Mouse (Mus musculus) heart, postnatal 4 days (tissue): ENCODE data around the gene Gm20538. TPM values are rescaled to one million over a fixed set of nuclear protein-coding genes. Genes with fewer than 3 reads are reported as not detected.

Experiments
- DNase-seq: peaks from one replicate; pipeline ENCODE4 v3.0.0; 2021
- total RNA-seq, 2 experiments: library from RNA; stranded (reverse); gene quantifications; 2 replicates each; pipeline ENCODE4 v1.2.3; 2021

The Gm20538 gene
- not detected for total RNA-seq

- no peak for DNase-seq
Measured at GRCm38 (mm10) chr19:44552731-44553130, at the start of gene Gm20538. Gene Gm20538, minus strand, starts transcription at chr19:44552831.

- DNase-seq = no peak
Measured at GRCm38 (mm10) chr19:44594180-44594579, 41.5 kb upstream of the Gm20538 start.

DNA sequence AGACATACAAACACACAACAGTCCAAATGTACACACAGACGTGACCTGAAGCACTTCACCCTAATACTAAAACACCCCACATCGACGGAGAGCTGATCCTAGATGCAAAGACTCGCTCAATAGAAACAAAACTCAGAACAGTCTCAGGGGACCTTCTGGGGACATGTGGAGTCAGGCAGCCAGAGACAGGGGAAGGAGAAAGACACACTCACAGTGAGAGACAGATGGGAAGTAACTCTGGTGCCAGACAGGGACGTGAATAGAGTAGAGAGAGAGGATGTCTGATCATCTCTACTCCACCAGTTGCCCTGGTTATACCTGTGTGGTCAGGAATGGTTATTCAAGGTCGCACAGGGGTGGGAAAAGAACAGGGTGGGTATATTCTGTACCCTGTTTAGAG is 39.0 kb upstream of the Gm20538 start:
- no peak for DNase-seq

- DNase-seq = no peak
Measured at GRCm38 (mm10) chr19:44590992-44591391, 38.4 kb upstream of the Gm20538 start.

DNA sequence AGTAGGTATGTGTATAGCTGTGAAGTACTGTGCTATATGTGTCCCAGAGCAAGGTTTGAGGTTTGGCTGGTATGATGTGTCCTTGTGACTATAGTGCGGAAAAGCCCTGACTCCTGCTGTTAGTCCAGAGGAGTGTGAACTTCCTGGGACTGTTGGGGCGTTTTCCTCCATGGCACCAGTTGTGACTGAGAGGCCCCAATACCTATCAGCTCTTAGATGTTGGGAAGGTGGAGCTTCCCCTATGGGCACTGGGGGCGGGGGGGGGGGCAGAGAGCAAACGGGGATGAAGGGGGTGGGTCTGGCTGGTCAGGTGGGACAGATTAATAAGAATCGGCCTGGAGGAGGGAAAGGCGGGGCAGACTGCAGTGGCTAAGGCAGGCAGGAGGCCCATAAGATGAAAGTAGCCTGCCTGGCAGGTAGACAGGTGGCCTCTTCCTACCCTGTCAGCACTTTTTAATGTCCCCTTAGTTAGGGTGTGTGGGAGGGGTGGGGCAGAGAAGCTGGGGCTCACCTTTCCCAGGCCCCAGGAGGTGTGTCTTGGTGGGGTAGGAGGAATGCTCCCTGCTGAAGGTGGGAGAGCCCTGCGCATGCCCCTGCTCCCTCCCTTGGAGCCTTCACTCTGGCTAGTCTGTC is 37.1 kb upstream of the Gm20538 start:
- DNase-seq = no peak

GRCm38 (mm10) chr19:44588036-44588435 is 35.4 kb upstream of the Gm20538 start:
- DNase-seq = no peak

GRCm38 (mm10) chr19:44582638-44583309 is 30.1 kb upstream of the Gm20538 start:
- DNase-seq = peak; percentile 97

- DNase-seq = no peak
Measured at GRCm38 (mm10) chr19:44582103-44582502, 29.5 kb upstream of the Gm20538 start.

GRCm38 (mm10) chr19:44578038-44578437 is 25.4 kb upstream of the Gm20538 start:
- no peak for DNase-seq

GRCm38 (mm10) chr19:44576275-44576674 is 23.6 kb upstream of the Gm20538 start:
- DNase-seq = no peak

DNA sequence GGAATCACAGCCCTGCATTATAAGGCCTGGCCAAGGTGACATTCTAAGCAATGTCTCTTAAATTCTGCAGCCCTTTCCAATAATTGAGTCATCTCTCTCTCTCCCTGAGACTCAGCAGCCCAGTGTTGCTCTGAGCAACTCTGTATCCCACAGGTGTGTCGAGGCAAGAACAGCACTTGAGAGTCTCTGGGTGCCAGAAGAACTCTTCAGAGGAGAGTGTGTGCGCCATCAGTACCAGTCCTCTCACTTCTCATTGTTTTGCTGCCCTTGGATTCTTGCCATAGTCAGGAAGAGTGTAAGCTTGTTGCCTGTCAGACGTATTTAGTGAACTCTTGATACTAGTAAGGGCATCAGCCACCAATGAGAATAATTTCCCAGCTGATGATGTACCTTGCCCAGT is 15.1 kb upstream of the Gm20538 start:
- no peak for DNase-seq

- no peak for DNase-seq
Measured at GRCm38 (mm10) chr19:44564006-44564405, 11.4 kb upstream of the Gm20538 start.

DNA sequence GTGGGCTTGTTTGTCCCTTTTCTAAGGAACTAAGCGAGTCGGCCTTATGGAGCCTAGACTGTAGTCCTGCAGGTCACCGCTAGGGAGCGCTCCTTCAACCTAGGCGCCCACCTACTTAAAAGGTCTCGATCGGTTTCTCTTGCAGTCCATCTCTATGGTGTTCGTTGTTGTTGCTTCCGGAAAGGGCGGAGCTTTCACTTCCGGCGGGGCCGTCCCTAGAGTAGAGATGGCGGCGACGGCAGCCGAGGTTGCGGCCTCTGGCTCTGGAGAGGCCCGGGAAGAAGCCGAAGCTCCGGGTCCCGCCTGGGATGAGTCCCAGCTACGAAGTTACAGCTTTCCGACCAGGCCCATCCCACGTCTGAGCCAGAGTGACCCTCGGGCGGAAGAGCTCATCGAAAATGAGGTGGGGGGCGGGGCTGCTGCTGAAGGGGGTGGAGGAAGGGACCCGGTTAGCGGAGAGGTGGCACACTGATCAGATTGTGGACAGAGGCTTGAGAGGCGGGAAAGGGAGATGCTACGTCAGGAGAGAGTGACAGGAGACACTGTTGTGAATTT is 10.1 kb upstream of the Gm20538 start, which contains the start of gene Hif1an:
Gene Hif1an (plus strand): TSS at position 199 of the 555 bp plus-strand sequence.
- peak; percentile 96 for DNase-seq

- peak; percentile 98 for DNase-seq
Measured at GRCm38 (mm10) chr19:44554861-44555590, 2.4 kb upstream of the Gm20538 start, which contains the start of gene Ndufb8. Gene Ndufb8, minus strand, starts transcription at chr19:44555440.

- DNase-seq = no peak
Measured at GRCm38 (mm10) chr19:44554490-44554860, 1.8 kb upstream of the Gm20538 start.

DNA sequence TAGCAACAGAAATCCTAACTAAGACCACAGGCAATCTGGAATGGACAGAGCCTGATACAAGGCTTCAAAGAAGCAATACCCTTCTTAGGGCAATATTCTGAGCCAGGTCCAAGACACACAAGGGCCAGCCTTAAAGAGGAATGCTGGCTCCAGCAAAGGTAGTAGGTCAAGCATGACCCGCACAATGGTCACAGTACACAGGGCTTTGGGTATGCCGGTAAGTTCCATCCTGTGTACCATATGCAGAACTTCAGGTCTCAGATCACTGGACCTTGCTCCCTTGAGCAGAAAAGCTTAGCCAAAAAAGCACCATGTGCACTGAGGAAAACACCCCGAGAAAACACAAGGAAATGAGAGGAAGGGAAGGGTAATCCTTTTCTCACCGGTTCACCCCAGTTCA is 655 bp upstream of the Gm20538 start:
- DNase-seq = no peak

GRCm38 (mm10) chr19:44545321-44546041 is 7.2 kb downstream of the Gm20538 start, which contains the start of gene Sec31b:
Gene Sec31b, minus strand, starts transcription at chr19:44545864.
- peak; percentile 62 for DNase-seq

DNA sequence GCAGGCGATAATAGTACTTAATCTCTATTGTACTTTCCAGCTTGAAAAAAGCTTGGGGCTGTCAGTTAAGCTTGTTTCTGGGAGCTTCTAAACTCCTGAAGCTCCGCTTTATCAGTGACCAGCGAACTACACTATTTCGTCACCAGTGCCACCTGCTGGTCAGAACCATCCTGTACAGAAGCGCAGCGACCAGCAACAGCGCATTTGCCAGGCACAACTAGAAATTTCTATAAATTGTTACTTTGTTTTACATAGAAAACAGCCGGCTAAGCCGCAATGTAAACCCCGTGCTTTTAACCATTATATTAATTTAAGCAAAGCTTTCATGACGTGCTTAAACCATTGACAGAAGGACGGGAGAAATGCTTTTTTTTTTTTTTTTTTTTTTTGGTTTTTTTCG is 7.9 kb downstream of the Gm20538 start:
- peak; percentile 86 for DNase-seq

- DNase-seq = no peak
Measured at GRCm38 (mm10) chr19:44544372-44544771, 8.3 kb downstream of the Gm20538 start.

GRCm38 (mm10) chr19:44542694-44543178 is 9.9 kb downstream of the Gm20538 start:
- no peak for DNase-seq

- no peak for DNase-seq
Measured at GRCm38 (mm10) chr19:44537416-44537815, 15.2 kb downstream of the Gm20538 start.

- DNase-seq = no peak
Measured at GRCm38 (mm10) chr19:44535376-44535775, 17.3 kb downstream of the Gm20538 start.
